Mouse (Mus musculus) T-helper 2 cell (primary cell): ENCODE data around the gene Slc30a6.

Experiments
- in situ Hi-C: fragments of 300-600 bp; cut with MboI, MseI; formaldehyde crosslinking; loops from one replicate; pipeline ENCODE4 v1.15.1; 2025; ENCODE audit warnings: high pct_unique_total_duplicates

The Slc30a6 gene

GRCm38 (mm10) chr17:74395383-74396065 is at the start of gene Slc30a6:
Gene Slc30a6, plus strand, starts transcription at chr17:74395608.
- in situ Hi-C loops, result no loop called here

- in situ Hi-C loops, result no loop called here
Measured at GRCm38 (mm10) chr17:74363592-74363991, 31.8 kb upstream of the Slc30a6 start.

- in situ Hi-C loops, result no loop called here
Measured at GRCm38 (mm10) chr17:74376916-74377315, 18.5 kb upstream of the Slc30a6 start.

GRCm38 (mm10) chr17:74386657-74387056 is 8.8 kb upstream of the Slc30a6 start:
- in situ Hi-C loops, result no loop called here

GRCm38 (mm10) chr17:74389847-74390246 is 5.6 kb upstream of the Slc30a6 start:
- in situ Hi-C loops, result no loop called here

- in situ Hi-C loops, result no loop called here
Measured at GRCm38 (mm10) chr17:74394381-74394780, 1.0 kb upstream of the Slc30a6 start.

- in situ Hi-C loops, result no loop called here
Measured at GRCm38 (mm10) chr17:74394855-74395254, 553 bp upstream of the Slc30a6 start.

GRCm38 (mm10) chr17:74396766-74397165 is 1.4 kb downstream of the Slc30a6 start:
- in situ Hi-C loops, result no loop called here

GRCm38 (mm10) chr17:74397173-74397572 is 1.8 kb downstream of the Slc30a6 start:
- in situ Hi-C loops, result no loop called here

GRCm38 (mm10) chr17:74402486-74403222 is 7.2 kb downstream of the Slc30a6 start:
- in situ Hi-C loops, result no loop called here

GRCm38 (mm10) chr17:74406487-74406886 is 11.1 kb downstream of the Slc30a6 start:
- in situ Hi-C loops, result loop anchor here (5.0 kb wide), 1 partner anchor 74 kb away; no protein-coding TSS in a partner anchor

- in situ Hi-C loops, result loop anchor here (5.0 kb wide), 1 partner anchor 77 kb away; no protein-coding TSS in a partner anchor
Measured at GRCm38 (mm10) chr17:74409722-74410121, 14.3 kb downstream of the Slc30a6 start.

- in situ Hi-C loops, result no loop called here
Measured at GRCm38 (mm10) chr17:74413324-74413723, 17.9 kb downstream of the Slc30a6 start.

GRCm38 (mm10) chr17:74414671-74415070 is 19.3 kb downstream of the Slc30a6 start:
- in situ Hi-C loops, result no loop called here

GRCm38 (mm10) chr17:74416841-74417360 is 21.5 kb downstream of the Slc30a6 start:
- in situ Hi-C loops, result no loop called here

- in situ Hi-C loops, result no loop called here
Measured at GRCm38 (mm10) chr17:74418171-74418570, 22.8 kb downstream of the Slc30a6 start.

GRCm38 (mm10) chr17:74420656-74421055 is 25.2 kb downstream of the Slc30a6 start:
- in situ Hi-C loops, result no loop called here

GRCm38 (mm10) chr17:74424401-74425005 is 29.1 kb downstream of the Slc30a6 start:
- in situ Hi-C loops, result no loop called here

GRCm38 (mm10) chr17:74430074-74430473 is 34.7 kb downstream of the Slc30a6 start:
- in situ Hi-C loops, result no loop called here

GRCm38 (mm10) chr17:74431481-74431880 is 36.1 kb downstream of the Slc30a6 start:
- in situ Hi-C loops, result no loop called here

GRCm38 (mm10) chr17:74432631-74433030 is 37.2 kb downstream of the Slc30a6 start:
- in situ Hi-C loops, result no loop called here

- in situ Hi-C loops, result no loop called here
Measured at GRCm38 (mm10) chr17:74437762-74438161, 42.4 kb downstream of the Slc30a6 start.
